Mouse (Mus musculus): ENCODE results near the gene Prom1. TPM values are rescaled to one million over a fixed set of nuclear protein-coding genes. Genes with fewer than 3 reads are reported as not detected.
"Not testable (repeated sequence)": the region's sequence is repeated elsewhere in the genome, so short reads cannot be mapped to it uniquely, and the experiment has no call there.

Prom1 gene
- 125 and 136 TPM in 2 replicates for polyA plus RNA-seq (2014; fragmentation: Nextera tagmentation; extraction: Ambion mirVana)

DNA sequence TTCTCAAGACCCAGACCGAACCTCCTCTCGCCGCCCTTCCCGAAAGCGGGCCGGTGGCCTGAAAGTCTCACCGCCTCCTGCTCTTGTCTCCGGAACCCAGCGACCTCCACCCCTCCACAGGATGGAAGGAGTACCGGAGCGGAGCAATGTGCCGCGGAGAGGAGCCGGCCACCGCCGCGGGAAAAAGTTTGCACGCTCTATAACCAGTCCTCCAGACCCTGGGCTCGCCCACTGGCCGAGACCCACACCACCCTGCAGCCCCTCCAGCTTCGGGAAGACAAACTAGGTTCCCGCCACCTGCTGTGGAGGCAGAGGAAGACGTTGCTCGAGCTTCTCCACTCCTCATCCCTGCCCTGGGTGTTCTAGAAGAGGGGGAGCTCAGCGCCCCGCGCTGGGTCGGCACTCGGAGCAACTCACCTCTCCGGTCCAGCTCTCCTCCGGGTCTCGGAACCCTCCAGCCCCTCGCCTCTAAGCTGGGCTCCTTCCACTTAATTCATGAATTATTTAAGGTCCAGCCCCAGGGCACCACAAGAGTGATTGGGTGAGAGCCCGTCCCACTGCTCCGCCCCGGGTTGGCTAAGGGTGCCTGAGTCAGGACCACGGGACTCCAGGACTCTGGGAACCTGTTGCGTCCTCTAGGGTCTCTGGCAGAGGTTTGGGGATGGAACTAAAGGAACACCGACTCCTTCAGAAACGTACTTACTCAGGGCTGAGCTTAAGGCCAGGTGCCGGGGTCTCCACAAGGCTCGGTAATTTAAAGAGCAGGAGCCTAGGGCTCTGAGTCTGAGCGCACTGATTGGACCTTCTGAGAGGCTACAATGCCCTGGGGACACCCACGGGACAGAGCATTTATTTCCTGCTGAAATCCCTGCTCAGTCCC is at the start of gene Prom1:
Gene Prom1, minus strand, starts transcription at position 802 of the 880 bp plus-strand sequence.
- peak; percentile 79 for ATAC-seq (ENCODE audit: low FRiP score)
- Histone ChIP-seq H3K4me1 (replicated peaks; ENCODE audit: control insufficient read depth, insufficient read depth, low read length) (no peaks in the 10 kb centered on the region), H3K27ac (ENCODE audit: low read depth, low read length) (peak within 1 kb of the TSS; percentile 85), H3K9ac (ENCODE audit: low read depth, low read length) (peak within 1 kb of the TSS; percentile 93), H3K27me3 (ENCODE audit: control insufficient read depth, insufficient read depth, low read length) (no peaks in the 10 kb centered on the region), H3K36me3 (ENCODE audit: control insufficient read depth, insufficient read depth, low read length) (no peaks in the 10 kb centered on the region), H3K9me3 (ENCODE audit: control insufficient read depth, low read length) (no peaks in the 10 kb centered on the region), H3K4me2 (replicated peaks; ENCODE audit: low read depth, low read length) (peak within 1 kb of the TSS; percentile 85), H3K4me3 (ENCODE audit: low read depth, low read length) (peak within 1 kb of the TSS; percentile 74)
- WGBS: under 1% methylated on average over 44 of the region's 44 CpGs
- DNase-seq (ENCODE audit: low spot score): peak; percentile 83

DNA sequence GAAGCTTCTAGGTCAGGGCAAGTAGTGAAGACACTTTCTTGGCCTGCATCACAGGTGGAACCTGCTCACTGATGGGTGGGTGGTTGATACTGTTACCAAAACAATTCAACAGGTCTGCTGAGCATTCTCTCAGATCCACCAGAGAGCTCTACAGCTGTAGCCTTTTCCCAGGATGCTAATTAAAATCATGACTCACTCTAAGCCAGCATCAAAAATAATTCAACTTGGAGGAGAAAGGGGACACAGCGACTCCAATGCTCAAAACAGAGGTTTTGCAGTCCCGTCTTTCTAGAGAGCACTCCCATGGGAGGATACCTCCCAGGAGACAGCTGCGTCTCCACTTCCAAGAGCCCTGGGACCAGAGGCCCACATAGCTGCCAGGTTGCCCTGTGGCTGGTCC is 45.9 kb upstream of the Prom1 start:
- no peaks in the 10 kb centered on the region for H3K9me3 ChIP-seq (ENCODE audit: control insufficient read depth, low read length)
- no peak overlapping the region for H3K4me2 ChIP-seq (replicated peaks; ENCODE audit: low read depth, low read length)
- no peak for ATAC-seq (ENCODE audit: low FRiP score)
- DNase-seq (ENCODE audit: low spot score): no peak
- H3K4me1 ChIP-seq (replicated peaks; ENCODE audit: control insufficient read depth, insufficient read depth, low read length): no peaks in the 10 kb centered on the region
- no peaks in the 10 kb centered on the region for H3K36me3 ChIP-seq (ENCODE audit: control insufficient read depth, insufficient read depth, low read length)
- no peak overlapping the region for H3K4me3 ChIP-seq (ENCODE audit: low read depth, low read length)
- no peak overlapping the region for H3K27ac ChIP-seq (ENCODE audit: low read depth, low read length)
- H3K27me3 ChIP-seq (ENCODE audit: control insufficient read depth, insufficient read depth, low read length): no peaks in the 10 kb centered on the region
- H3K9ac ChIP-seq (ENCODE audit: low read depth, low read length): no peak overlapping the region
- WGBS: 91% methylated on average over 3 of the region's 3 CpGs

DNA sequence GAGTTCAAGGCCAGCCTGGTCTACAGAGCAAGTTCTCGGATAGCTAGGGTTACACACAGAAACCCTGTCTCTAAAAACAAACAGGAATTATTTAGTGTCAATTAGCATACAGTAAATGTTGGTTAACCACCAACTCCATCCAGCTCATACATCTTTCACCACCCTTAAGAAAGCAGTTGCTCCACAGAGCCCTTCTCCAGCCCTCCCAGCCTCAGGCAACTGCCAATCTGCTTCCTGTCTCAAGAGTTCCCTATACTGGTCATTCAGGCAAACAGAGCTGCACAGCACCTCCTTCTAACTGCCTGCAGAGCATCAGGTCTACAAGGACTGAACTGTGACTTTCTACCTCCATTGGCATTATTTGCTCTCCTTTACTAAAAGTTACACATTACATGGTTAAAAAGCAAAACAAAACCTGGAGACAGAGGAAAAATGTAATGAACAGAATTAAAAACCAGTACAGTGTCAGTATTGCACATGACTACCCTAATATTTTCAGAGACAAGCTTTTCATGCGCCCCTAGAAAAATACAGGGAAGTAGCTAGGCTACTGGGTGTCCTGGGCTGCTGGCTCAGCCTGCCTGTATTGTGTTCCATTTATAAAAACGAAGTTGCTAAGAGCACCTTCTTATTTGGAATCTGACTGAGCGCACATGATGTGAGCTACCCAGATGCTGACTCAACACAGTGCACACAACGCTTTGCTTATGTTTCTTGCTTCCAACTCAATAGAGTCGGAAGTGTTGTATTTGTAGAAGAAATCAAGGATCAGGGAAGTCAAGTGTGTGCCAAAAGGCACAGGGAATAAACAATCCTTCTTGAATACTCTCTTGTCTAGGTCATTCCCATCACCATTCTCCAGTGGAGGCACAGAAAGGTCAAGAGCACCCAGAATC is 44.9 kb upstream of the Prom1 start:
- 86% methylated on average over 6 of the region's 6 CpGs for WGBS
- H3K27ac ChIP-seq (ENCODE audit: low read depth, low read length): no peak overlapping the region
- H3K4me2 ChIP-seq (replicated peaks; ENCODE audit: low read depth, low read length): no peak overlapping the region
- no peaks in the 10 kb centered on the region for H3K9me3 ChIP-seq (ENCODE audit: control insufficient read depth, low read length)
- no peaks in the 10 kb centered on the region for H3K4me1 ChIP-seq (replicated peaks; ENCODE audit: control insufficient read depth, insufficient read depth, low read length)
- no peak overlapping the region for H3K4me3 ChIP-seq (ENCODE audit: low read depth, low read length)
- no peaks in the 10 kb centered on the region for H3K36me3 ChIP-seq (ENCODE audit: control insufficient read depth, insufficient read depth, low read length)
- H3K9ac ChIP-seq (ENCODE audit: low read depth, low read length): no peak overlapping the region
- ATAC-seq (ENCODE audit: low FRiP score) (no peak), DNase-seq (ENCODE audit: low spot score) (no peak)
- H3K27me3 ChIP-seq (ENCODE audit: control insufficient read depth, insufficient read depth, low read length): no peaks in the 10 kb centered on the region

DNA sequence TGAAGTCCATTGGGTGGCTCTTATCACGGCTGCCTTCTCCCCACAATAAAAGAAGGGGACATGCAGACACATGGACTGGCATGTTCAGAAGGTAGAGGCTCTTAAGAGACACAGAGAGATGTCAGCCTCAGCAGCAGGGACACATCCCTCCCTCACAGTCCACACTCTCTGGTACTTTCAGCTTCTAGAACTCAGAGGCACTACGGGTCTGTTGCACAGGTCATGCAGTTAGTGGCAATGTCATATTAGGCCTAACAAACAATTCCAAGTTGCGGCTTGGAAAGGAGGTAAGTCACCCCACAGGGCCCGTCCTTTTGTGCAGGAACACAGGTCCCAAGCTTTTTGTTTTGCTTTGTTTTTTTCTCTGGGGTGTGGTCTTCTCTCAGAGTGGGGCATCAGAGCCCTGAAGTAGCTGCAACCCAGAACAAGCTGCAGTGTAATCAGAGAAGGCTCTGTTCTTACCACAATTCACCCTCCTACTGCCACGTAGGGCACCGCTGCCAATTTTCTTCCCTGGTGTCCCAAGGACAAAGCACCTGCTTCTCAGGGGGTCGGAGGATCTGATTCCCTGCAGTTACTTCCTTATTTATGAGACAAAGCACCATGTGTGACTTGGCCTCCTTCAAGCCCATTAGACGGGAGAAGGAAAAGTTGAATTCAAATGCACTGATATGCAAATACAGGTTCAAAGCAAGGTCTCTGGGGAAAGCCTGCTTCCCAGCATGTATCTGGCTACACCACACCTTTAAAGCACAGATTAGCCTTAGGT is 41.8 kb upstream of the Prom1 start:
- H3K4me2 ChIP-seq (replicated peaks; ENCODE audit: low read depth, low read length): no peak overlapping the region
- H3K27me3 ChIP-seq (ENCODE audit: control insufficient read depth, insufficient read depth, low read length): no peaks in the 10 kb centered on the region
- H3K27ac ChIP-seq (ENCODE audit: low read depth, low read length): no peak overlapping the region
- H3K36me3 ChIP-seq (ENCODE audit: control insufficient read depth, insufficient read depth, low read length): no peaks in the 10 kb centered on the region
- no peak overlapping the region for H3K4me3 ChIP-seq (ENCODE audit: low read depth, low read length)
- WGBS: 30% methylated on average over 8 of the region's 8 CpGs
- H3K9me3 ChIP-seq (ENCODE audit: control insufficient read depth, low read length): no peaks in the 10 kb centered on the region
- no peaks in the 10 kb centered on the region for H3K4me1 ChIP-seq (replicated peaks; ENCODE audit: control insufficient read depth, insufficient read depth, low read length)
- DNase-seq (ENCODE audit: low spot score) (no peak), ATAC-seq (ENCODE audit: low FRiP score) (no peak)
- no peak overlapping the region for H3K9ac ChIP-seq (ENCODE audit: low read depth, low read length)

DNA sequence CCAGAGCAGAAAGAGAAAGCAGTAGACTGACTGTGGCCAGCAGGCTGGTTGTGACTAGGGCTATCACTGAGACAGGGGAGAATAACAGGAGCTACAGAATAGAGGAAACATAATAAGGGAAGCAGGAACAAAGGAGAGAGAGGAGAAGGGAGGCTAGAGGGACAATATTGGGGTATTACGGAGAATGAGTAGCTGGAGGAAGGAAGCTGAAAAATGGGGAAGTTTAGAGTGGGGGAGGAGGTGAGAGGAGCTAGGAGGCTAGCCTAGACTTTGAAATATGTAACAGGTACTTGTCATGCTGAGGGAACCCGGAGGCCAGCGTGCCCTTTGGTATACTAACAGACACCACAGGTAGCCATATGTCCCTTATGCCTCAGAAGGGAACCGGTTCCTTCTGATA is 25.7 kb upstream of the Prom1 start:
- 74% methylated on average over 4 of the region's 4 CpGs for WGBS
- Histone ChIP-seq H3K27me3 (ENCODE audit: control insufficient read depth, insufficient read depth, low read length) (no peaks in the 10 kb centered on the region), H3K36me3 (ENCODE audit: control insufficient read depth, insufficient read depth, low read length) (no peaks in the 10 kb centered on the region), H3K9me3 (ENCODE audit: control insufficient read depth, low read length) (no peaks in the 10 kb centered on the region), H3K4me3 (ENCODE audit: low read depth, low read length) (no peak overlapping the region), H3K9ac (ENCODE audit: low read depth, low read length) (no peak overlapping the region), H3K4me1 (replicated peaks; ENCODE audit: control insufficient read depth, insufficient read depth, low read length) (no peaks in the 10 kb centered on the region), H3K4me2 (replicated peaks; ENCODE audit: low read depth, low read length) (no peak overlapping the region), H3K27ac (ENCODE audit: low read depth, low read length) (no peak overlapping the region)
- ATAC-seq (ENCODE audit: low FRiP score): no peak
- no peak for DNase-seq (ENCODE audit: low spot score)

DNA sequence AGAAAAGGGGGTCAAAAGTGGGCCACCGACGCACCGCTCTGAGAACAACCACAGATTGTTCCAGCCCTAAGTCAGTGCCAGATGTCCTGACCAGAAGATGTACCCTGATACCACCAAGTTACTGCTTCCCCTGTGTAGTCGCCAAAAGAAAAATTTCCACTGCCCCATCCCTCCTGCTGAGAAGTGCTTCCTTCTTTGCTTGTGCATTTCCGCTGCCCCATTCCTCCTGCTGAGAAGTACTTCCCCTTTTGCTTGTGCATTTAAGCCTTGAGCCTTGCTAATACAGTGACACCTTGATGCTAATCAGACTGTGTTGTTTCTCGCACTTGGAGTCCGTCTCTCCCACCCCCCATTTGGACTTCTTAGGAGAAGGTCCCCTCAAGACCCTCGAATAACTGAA is 24.7 kb upstream of the Prom1 start:
- not testable (repeated sequence) for H3K4me2 ChIP-seq (replicated peaks; ENCODE audit: low read depth, low read length); H3K9ac ChIP-seq (ENCODE audit: low read depth, low read length); H3K4me3 ChIP-seq (ENCODE audit: low read depth, low read length); H3K27me3 ChIP-seq (ENCODE audit: control insufficient read depth, insufficient read depth, low read length); H3K27ac ChIP-seq (ENCODE audit: low read depth, low read length); ATAC-seq (ENCODE audit: low FRiP score); H3K9me3 ChIP-seq (ENCODE audit: control insufficient read depth, low read length); DNase-seq (ENCODE audit: low spot score); H3K36me3 ChIP-seq (ENCODE audit: control insufficient read depth, insufficient read depth, low read length); H3K4me1 ChIP-seq (replicated peaks; ENCODE audit: control insufficient read depth, insufficient read depth, low read length)
- 89% methylated on average over 8 of the region's 8 CpGs for WGBS

DNA sequence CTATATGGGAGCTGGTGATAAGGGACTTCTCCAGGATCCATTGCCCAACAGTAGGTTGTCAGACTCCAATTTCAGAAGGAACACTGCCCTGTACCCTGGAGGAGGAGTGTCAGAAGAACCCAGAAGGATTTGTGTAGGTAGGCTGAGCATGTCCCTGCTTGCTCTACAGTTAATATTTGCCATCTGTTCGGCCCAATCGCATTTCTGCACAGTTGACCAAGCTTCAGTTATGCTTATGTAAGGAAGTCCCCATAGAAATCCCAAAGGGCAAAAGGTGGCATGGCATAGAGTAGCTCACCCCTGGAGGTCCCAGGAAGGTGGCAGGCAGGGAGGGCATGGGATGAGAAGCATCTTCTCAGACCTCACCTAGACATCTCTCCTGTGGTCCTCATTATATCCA is 19.6 kb upstream of the Prom1 start:
- Histone ChIP-seq H3K9me3 (ENCODE audit: control insufficient read depth, low read length) (no peaks in the 10 kb centered on the region), H3K27me3 (ENCODE audit: control insufficient read depth, insufficient read depth, low read length) (no peaks in the 10 kb centered on the region), H3K4me1 (replicated peaks; ENCODE audit: control insufficient read depth, insufficient read depth, low read length) (no peaks in the 10 kb centered on the region), H3K27ac (ENCODE audit: low read depth, low read length) (no peak overlapping the region), H3K4me3 (ENCODE audit: low read depth, low read length) (no peak overlapping the region), H3K36me3 (ENCODE audit: control insufficient read depth, insufficient read depth, low read length) (no peaks in the 10 kb centered on the region), H3K4me2 (replicated peaks; ENCODE audit: low read depth, low read length) (no peak overlapping the region), H3K9ac (ENCODE audit: low read depth, low read length) (no peak overlapping the region)
- ATAC-seq (ENCODE audit: low FRiP score): no peak
- no peak for DNase-seq (ENCODE audit: low spot score)
- 89% methylated on average over 2 of the region's 2 CpGs for WGBS

DNA sequence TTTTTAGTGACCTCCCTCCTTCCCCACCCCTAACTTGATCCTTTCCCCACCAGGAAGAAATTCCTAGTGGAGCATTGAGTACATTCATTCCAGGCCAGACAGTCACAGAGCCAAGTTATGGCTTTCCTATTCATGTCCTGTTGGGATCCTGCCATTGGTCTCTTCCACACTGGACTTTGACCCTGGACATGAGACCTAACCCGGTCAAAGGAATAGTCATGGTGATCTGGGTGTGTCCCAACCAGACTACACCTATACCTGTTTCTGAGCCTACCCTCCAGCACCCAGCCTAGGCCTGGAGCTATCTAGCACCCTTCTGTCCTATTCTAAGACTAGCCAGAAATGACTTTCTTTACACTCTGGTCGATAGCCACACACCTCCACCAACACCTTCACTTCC is 11.3 kb upstream of the Prom1 start:
- H3K27ac ChIP-seq (ENCODE audit: low read depth, low read length): no peak overlapping the region
- ATAC-seq (ENCODE audit: low FRiP score) (no peak), DNase-seq (ENCODE audit: low spot score) (no peak)
- 90% methylated on average over 2 of the region's 2 CpGs for WGBS
- no peaks in the 10 kb centered on the region for H3K4me1 ChIP-seq (replicated peaks; ENCODE audit: control insufficient read depth, insufficient read depth, low read length)
- no peak overlapping the region for H3K4me3 ChIP-seq (ENCODE audit: low read depth, low read length)
- no peaks in the 10 kb centered on the region for H3K36me3 ChIP-seq (ENCODE audit: control insufficient read depth, insufficient read depth, low read length)
- H3K9ac ChIP-seq (ENCODE audit: low read depth, low read length): no peak overlapping the region
- no peak overlapping the region for H3K4me2 ChIP-seq (replicated peaks; ENCODE audit: low read depth, low read length)
- H3K27me3 ChIP-seq (ENCODE audit: control insufficient read depth, insufficient read depth, low read length): no peaks in the 10 kb centered on the region
- H3K9me3 ChIP-seq (ENCODE audit: control insufficient read depth, low read length): no peaks in the 10 kb centered on the region

All from hindbrain, embryonic 11.5 days (tissue).